Mouse (Mus musculus) small intestine, adult 2 months (tissue): ENCODE measurements around the gene Gli3.

Experiments used
- CTCF ChIP-seq: fragments of 200-500 bp; IDR thresholded peaks from 2 replicates; pipeline ENCODE4 v1.5.1; 2012; ENCODE audit warnings: low read depth, mild to moderate bottlenecking, control low read depth, inconsistent platforms, low read length, moderate library complexity, mixed read lengths; ENCODE audit not compliant: insufficient replicate concordance, insufficient read length; ENCODE audit errors: extremely low read depth
- POLR2A ChIP-seq: fragments of 200-500 bp; IDR thresholded peaks from 2 replicates; pipeline ENCODE4 v1.6.1; 2012; ENCODE audit warnings: low read depth, mild to moderate bottlenecking, control low read depth, inconsistent platforms, low read length, moderate library complexity

GRCm38 (mm10) chr13:15462830-15463491 lies at the start of gene Gli3:
- TF ChIP-seq POLR2A (no peak), CTCF (no peak)
